Mouse (Mus musculus): ENCODE data around the gene Tmsb15a. TPM values are rescaled to one million over a fixed set of nuclear protein-coding genes. Genes with fewer than 3 reads are reported as not detected.

Tmsb15a gene
- total and polyA plus RNA-seq, 2 experiments from 2014 or later = not detected

DNA sequence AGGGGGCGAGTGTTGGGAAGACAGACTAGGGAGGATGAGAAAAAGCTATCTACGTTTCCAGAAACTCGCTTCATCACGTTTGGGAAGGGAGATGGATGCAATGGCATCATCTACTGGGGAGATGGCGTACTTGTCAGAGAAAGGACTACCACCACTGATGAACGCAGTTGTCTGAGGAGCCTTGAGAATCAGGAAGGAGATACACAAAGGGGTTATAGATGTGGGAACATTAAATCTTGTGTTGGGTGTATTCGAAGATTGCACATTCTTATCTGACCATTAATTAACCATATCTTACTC, 17.9 kb upstream of the Tmsb15a start:
- peak overlapping the region; percentile 56 for H3K4me3 ChIP-seq (ENCODE audit: low read depth, low read length)
- H3K4me2 ChIP-seq (ENCODE audit: low read depth, low read length, poor library complexity, severe bottlenecking) = peak overlapping the region; percentile 46
- peak overlapping the region; percentile 81 for H3K9ac ChIP-seq (replicated peaks; ENCODE audit: low read length, poor library complexity, severe bottlenecking)
- H3K27ac ChIP-seq (ENCODE audit: low read depth, low read length) = peak overlapping the region; percentile 88
- peak; percentile 39 for DNase-seq (ENCODE audit: low spot score)
- WGBS = 26% methylated on average over 7 of the region's 7 CpGs
- peak; percentile 50 for TF ChIP-seq CTCF (IDR thresholded peaks at IDR 0.05)
- no peaks in the 10 kb centered on the region for H3K36me3 ChIP-seq (ENCODE audit: insufficient read depth, low read length)
- ATAC-seq (ENCODE audit: low FRiP score) = peak; percentile 66
- H3K9me3 ChIP-seq (ENCODE audit: low read length) = no peaks in the 10 kb centered on the region
- no peaks in the 10 kb centered on the region; the same call in 1 of the 2 replicates for H3K27me3 ChIP-seq (ENCODE audit: insufficient read depth, low read length)
- H3K4me1 ChIP-seq (ENCODE audit: insufficient read depth, low read length) = no peaks in the 10 kb centered on the region

DNA sequence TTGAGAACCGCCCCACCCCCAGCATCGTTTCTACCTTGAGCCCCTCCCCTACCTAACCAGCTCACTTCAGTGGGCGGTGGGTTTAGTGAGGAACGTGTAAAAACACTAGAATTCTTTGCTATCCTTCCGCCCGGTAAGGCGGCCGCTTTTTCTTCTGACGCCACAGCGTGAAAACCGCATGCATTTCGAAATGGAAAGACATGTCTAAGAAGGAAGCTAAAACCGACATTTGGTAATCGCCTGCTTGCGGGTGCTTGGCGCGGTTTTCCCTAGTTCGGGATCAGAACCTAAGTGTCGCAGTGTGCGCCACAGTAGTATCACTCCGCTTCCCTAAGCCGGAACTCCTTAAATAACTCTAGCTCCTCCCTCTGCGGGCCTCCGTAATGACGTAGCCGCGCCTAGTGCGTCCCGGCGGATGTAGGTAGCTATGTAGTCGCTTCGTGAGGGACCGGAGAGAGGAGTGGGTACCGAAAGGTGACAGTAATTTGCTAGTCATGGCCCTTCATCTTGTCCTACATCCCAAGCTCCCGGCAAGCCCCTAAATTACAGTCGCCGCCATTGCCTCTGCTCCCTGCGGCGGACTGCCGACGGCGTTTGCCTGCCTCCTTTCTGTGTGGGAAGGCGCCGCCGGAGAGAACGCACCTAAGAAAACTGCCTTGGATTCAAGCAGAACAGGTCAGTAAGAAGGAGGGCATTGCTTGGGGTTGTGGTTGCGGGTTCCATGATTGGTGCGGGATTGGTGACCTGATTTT, 17.4 kb upstream of the Tmsb15a start, which contains the start of the genes Armcx5 and Gprasp1:
Gene Armcx5 (plus strand): TSS at position 430 of the 752 bp plus-strand sequence.
Gene Gprasp1 (plus strand): TSS at position 430 of the 752 bp plus-strand sequence.
- ATAC-seq (ENCODE audit: low FRiP score) = peak; percentile 96
- Histone ChIP-seq H3K4me3 (ENCODE audit: low read depth, low read length) (peak within 1 kb of the TSS; percentile 56), H3K36me3 (ENCODE audit: insufficient read depth, low read length) (no peaks in the 10 kb centered on the region), H3K4me2 (ENCODE audit: low read depth, low read length, poor library complexity, severe bottlenecking) (peak within 1 kb of the TSS; percentile 46), H3K9me3 (ENCODE audit: low read length) (no peaks in the 10 kb centered on the region), H3K4me1 (ENCODE audit: insufficient read depth, low read length) (no peaks in the 10 kb centered on the region), H3K27ac (ENCODE audit: low read depth, low read length) (peak within 1 kb of the TSS; percentile 88), H3K9ac (replicated peaks; ENCODE audit: low read length, poor library complexity, severe bottlenecking) (peak within 1 kb of the TSS; percentile 81), H3K27me3 (ENCODE audit: insufficient read depth, low read length) (no peaks in the 10 kb centered on the region; the same call in 1 of the 2 replicates)
- no peak for TF ChIP-seq CTCF (IDR thresholded peaks at IDR 0.05)
- WGBS = 20% methylated on average over 47 of the region's 48 CpGs
- DNase-seq (ENCODE audit: low spot score) = peak; percentile 97

DNA sequence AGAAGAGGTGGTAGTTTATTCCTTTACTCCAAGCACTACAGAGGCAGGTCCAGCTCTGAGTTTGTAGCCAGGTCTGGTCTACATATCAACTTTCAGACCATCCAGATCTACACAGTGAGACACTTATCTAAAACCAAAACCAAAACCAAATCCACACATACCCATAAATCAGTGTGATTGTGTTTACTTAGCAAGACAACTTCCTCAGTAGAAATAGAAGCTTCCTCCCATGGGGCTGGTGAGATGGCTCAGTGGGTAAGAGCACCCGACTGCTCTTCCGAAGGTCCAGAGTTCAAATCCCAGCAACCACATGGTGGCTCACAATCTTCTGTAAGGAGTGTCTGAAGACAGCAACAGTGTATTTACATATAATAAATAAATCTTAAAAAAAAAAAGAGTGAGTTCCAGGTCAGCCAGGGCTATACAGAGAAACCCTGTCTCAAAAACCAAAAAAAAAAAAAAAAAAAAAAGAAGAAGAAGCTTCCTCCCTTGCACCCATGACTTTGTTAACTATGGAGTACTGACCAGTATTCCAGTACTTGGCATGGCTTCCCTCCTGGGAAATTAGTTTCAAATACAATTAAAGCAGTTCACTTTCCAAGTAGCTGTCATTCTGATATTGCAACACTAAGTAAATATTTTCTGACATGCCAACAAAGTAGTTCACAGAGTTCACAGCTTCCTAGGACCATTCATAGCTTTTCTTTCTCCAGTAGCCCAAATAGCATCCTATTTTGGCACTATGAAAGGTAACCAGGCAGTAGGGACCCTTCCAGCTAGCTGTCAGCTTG, 13.9 kb upstream of the Tmsb15a start:
- H3K27me3 ChIP-seq (ENCODE audit: insufficient read depth, low read length) = no peaks in the 10 kb centered on the region; the same call in 1 of the 2 replicates
- no peak overlapping the region for H3K4me2 ChIP-seq (ENCODE audit: low read depth, low read length, poor library complexity, severe bottlenecking)
- H3K4me1 ChIP-seq (ENCODE audit: insufficient read depth, low read length) = no peaks in the 10 kb centered on the region
- WGBS = 91% methylated on average over 2 of the region's 2 CpGs
- no peak for TF ChIP-seq CTCF (IDR thresholded peaks at IDR 0.05)
- no peak overlapping the region for H3K27ac ChIP-seq (ENCODE audit: low read depth, low read length)
- H3K9ac ChIP-seq (replicated peaks; ENCODE audit: low read length, poor library complexity, severe bottlenecking) = no peak overlapping the region
- H3K4me3 ChIP-seq (ENCODE audit: low read depth, low read length) = no peak overlapping the region
- DNase-seq (ENCODE audit: low spot score) (no peak), ATAC-seq (ENCODE audit: low FRiP score) (no peak)
- H3K36me3 ChIP-seq (ENCODE audit: insufficient read depth, low read length) = no peaks in the 10 kb centered on the region
- H3K9me3 ChIP-seq (ENCODE audit: low read length) = no peaks in the 10 kb centered on the region

DNA sequence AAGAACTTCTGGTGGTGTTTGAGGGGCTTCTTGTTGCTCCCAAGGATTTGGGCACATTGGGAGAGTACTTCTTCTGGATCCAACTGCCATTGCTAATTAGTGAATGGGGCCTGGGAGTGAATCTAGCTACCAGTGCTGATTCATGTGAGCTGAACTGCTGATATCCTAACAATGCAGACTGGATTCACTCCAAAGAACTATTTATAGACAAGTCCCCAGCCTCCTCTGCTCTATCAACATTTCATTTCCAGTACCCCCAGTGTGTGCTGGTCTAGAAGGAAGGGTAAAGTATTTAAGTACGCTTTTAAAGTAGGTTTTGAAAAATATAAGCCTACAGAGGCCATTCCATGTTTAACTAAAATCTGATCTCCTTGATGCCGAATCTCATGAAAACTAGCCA, 12.2 kb downstream of the Tmsb15a start:
- 86% methylated on average over 2 of the region's 2 CpGs for WGBS
- TF ChIP-seq CTCF (IDR thresholded peaks at IDR 0.05) = no peak
- Histone ChIP-seq H3K27me3 (ENCODE audit: insufficient read depth, low read length) (no peaks in the 10 kb centered on the region), H3K4me3 (ENCODE audit: low read depth, low read length) (no peak overlapping the region), H3K4me2 (ENCODE audit: low read depth, low read length, poor library complexity, severe bottlenecking) (no peak overlapping the region), H3K4me1 (ENCODE audit: insufficient read depth, low read length) (no peaks in the 10 kb centered on the region), H3K27ac (ENCODE audit: low read depth, low read length) (no peak overlapping the region), H3K9ac (replicated peaks; ENCODE audit: low read length, poor library complexity, severe bottlenecking) (no peak overlapping the region), H3K9me3 (ENCODE audit: low read length) (no peaks in the 10 kb centered on the region), H3K36me3 (ENCODE audit: insufficient read depth, low read length) (no peaks in the 10 kb centered on the region)
- ATAC-seq (ENCODE audit: low FRiP score) (no peak), DNase-seq (ENCODE audit: low spot score) (no peak)

DNA sequence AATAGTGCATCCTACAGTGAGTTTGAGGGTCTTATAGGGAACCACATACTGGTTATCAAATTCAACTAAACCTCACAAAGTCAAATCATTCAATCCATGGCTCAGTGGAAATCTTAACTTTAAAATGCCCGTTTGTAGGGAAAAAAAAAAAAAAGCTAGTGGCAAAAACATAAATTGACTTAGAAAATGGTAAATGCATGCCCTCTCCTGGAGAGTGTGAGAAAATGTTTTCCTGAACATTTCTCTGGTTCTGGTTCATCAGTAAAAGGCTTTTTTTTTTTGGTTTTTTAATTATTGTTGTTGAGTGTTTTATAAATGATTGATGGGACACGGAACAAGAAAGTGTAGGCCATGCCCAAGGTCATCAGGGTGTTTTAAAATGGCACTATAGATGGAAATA, 20.7 kb downstream of the Tmsb15a start:
- Histone ChIP-seq H3K27ac (ENCODE audit: low read depth, low read length) (no peak overlapping the region), H3K4me3 (ENCODE audit: low read depth, low read length) (no peak overlapping the region), H3K36me3 (ENCODE audit: insufficient read depth, low read length) (no peaks in the 10 kb centered on the region), H3K4me2 (ENCODE audit: low read depth, low read length, poor library complexity, severe bottlenecking) (no peak overlapping the region), H3K9ac (replicated peaks; ENCODE audit: low read length, poor library complexity, severe bottlenecking) (no peak overlapping the region), H3K4me1 (ENCODE audit: insufficient read depth, low read length) (no peaks in the 10 kb centered on the region), H3K9me3 (ENCODE audit: low read length) (no peaks in the 10 kb centered on the region), H3K27me3 (ENCODE audit: insufficient read depth, low read length) (no peaks in the 10 kb centered on the region)
- TF ChIP-seq CTCF (IDR thresholded peaks at IDR 0.05) = peak; percentile 59
- DNase-seq (ENCODE audit: low spot score) (peak; percentile 5), ATAC-seq (ENCODE audit: low FRiP score) (no peak)
- WGBS = 44% methylated on average over 2 of the region's 2 CpGs

DNA sequence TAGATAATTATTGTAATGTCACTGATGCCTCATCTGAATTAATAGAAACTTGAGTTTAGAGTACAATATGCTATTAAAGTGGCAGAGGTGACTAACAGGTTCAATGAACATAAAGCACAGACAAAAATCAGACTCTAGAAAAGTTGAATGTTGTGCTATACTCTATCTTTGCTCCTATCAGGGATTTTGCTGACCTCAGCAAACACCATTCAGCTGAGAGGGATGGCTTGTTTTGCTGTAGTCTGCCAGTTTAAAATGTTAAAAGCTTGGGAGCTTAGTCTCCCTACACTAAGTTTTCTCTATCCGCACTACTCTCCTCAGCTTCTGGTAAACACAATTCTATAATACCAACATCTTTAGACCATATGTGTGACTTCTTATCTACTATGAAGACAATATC, 21.9 kb downstream of the Tmsb15a start:
- H3K36me3 ChIP-seq (ENCODE audit: insufficient read depth, low read length) = no peaks in the 10 kb centered on the region
- DNase-seq (ENCODE audit: low spot score) (no peak), ATAC-seq (ENCODE audit: low FRiP score) (no peak)
- H3K27ac ChIP-seq (ENCODE audit: low read depth, low read length) = no peak overlapping the region
- no peaks in the 10 kb centered on the region for H3K9me3 ChIP-seq (ENCODE audit: low read length)
- no peak overlapping the region for H3K9ac ChIP-seq (replicated peaks; ENCODE audit: low read length, poor library complexity, severe bottlenecking)
- H3K4me3 ChIP-seq (ENCODE audit: low read depth, low read length) = no peak overlapping the region
- WGBS = 96% methylated on average over 1 of the region's 1 CpGs
- TF ChIP-seq CTCF (IDR thresholded peaks at IDR 0.05) = no peak
- H3K4me1 ChIP-seq (ENCODE audit: insufficient read depth, low read length) = no peaks in the 10 kb centered on the region
- H3K27me3 ChIP-seq (ENCODE audit: insufficient read depth, low read length) = no peaks in the 10 kb centered on the region
- no peak overlapping the region for H3K4me2 ChIP-seq (ENCODE audit: low read depth, low read length, poor library complexity, severe bottlenecking)
